Mouse (Mus musculus) liver, embryonic 14.5 days (tissue): ENCODE measurements around the gene Sdr39u1. TPM values are rescaled to one million over a fixed set of nuclear protein-coding genes. Genes with fewer than 3 reads are reported as not detected.

Experiments used
- ATAC-seq: fragments of 200-750 bp; cut with Nextera tagmentation; 2 replicates; pipeline ENCODE4 v1.8.0; 2017; ENCODE audit warnings: moderate number of reproducible peaks, mild to moderate bottlenecking, moderate library complexity; ENCODE audit not compliant: insufficient read depth
- DNase-seq, 3 experiments: peaks; one replicate each; pipeline ENCODE4 v3.0.0-alpha.2; 2012 to 2013; ENCODE audit warnings: low read depth in 3 of 3, low spot score in 3 of 3
- H3K27ac ChIP-seq: fragments of 300-500 bp; sonication (generic); 2 replicates; pipeline ENCODE4 v1.5.1; 2014; ENCODE audit warnings: moderate library complexity, mild to moderate bottlenecking, control low read depth, inconsistent platforms
- H3K27me3 ChIP-seq: fragments of 300-500 bp; sonication (generic); 2 replicates; pipeline ENCODE4 v1.6.1; 2014; ENCODE audit warnings: mild to moderate bottlenecking, low read length, moderate library complexity; ENCODE audit not compliant: control insufficient read depth, insufficient read depth
- H3K36me3 ChIP-seq: fragments of 300-500 bp; sonication (generic); replicated peaks from 2 replicates; pipeline ENCODE4 v1.6.1; 2014; ENCODE audit warnings: low read depth; ENCODE audit not compliant: control insufficient read depth, insufficient read depth
- H3K4me1 ChIP-seq, 2 experiments: fragments of 200-500 bp in 1 of 2; fragments of 300-500 bp in 1 of 2; sonication (generic) in 1 of 2; replicated peaks; 2 replicates each; pipeline ENCODE4 v1.6.1; 2012 to 2014; ENCODE audit warnings: antibody characterized with exemption in 1 of 2, inconsistent platforms in 1 of 2, low read length in 1 of 2; ENCODE audit not compliant: control insufficient read depth in 2 of 2, insufficient read depth in 2 of 2
- H3K4me2 ChIP-seq: fragments of 300-500 bp; sonication (generic); 2 replicates; pipeline ENCODE4 v1.6.1; 2014; ENCODE audit warnings: low read depth, mild to moderate bottlenecking, control low read depth, moderate library complexity
- H3K4me3 ChIP-seq, 2 experiments: fragments of 200-500 bp in 1 of 2; fragments of 300-500 bp in 1 of 2; sonication (generic) in 1 of 2; 2 replicates each; pipeline ENCODE4 v1.5.1; 2012 to 2014; ENCODE audit warnings: low read depth in 2 of 2, low read length in 2 of 2, mild to moderate bottlenecking in 2 of 2, control low read depth in 1 of 2, inconsistent platforms in 1 of 2, moderate library complexity in 1 of 2; ENCODE audit not compliant: insufficient read depth in 1 of 2
- H3K9ac ChIP-seq: fragments of 300-500 bp; sonication (generic); replicated peaks from 2 replicates; pipeline ENCODE4 v1.6.1; 2014; ENCODE audit warnings: mild to moderate bottlenecking, control low read depth, moderate library complexity
- H3K9me3 ChIP-seq: fragments of 300-500 bp; sonication (generic); 2 replicates; pipeline ENCODE4 v1.6.1; 2016; ENCODE audit warnings: low read length, mixed read lengths; ENCODE audit not compliant: control insufficient read depth
- CTCF ChIP-seq: IDR thresholded peaks from 2 replicates; pipeline ENCODE4 v1.5.1; 2016; ENCODE audit warnings: antibody characterized with exemption, low read depth, control low read depth
- EP300 ChIP-seq: IDR thresholded peaks from 2 replicates; pipeline ENCODE4 v1.6.1; 2016; ENCODE audit warnings: antibody characterized with exemption, low read depth
- WGBS: fragments of 180-500 bp; shearing (Covaris S2); extraction: QIAGEN DNeasy Blood & Tissue Kit; methylation state at CpG from one replicate; pipeline ENCODE4 v1.1.7; 2014; ENCODE audit not compliant: insufficient replicate concordance; 5-methylcytosine and 5-hydroxymethylcytosine counted together
- polyA plus RNA-seq, 2 experiments: library from polyadenylated mRNA; depleted of rRNA in 1 of 2; stranded (reverse) in 1 of 2; unstranded in 1 of 2; fragments of >200 nt; fragmentation: Nextera tagmentation in 1 of 2; extraction: Ambion mirVana in 1 of 2; gene quantifications; 2 replicates each; pipeline versions ENCODE4 v1.2.1 to v1.2.3; 2012 to 2014

Gene Sdr39u1
- polyA plus RNA-seq, 2 experiments: 6.7 to 12.0 TPM

GRCm38 (mm10) chr14:55897671-55898070, 2.4 kb downstream of the Sdr39u1 start:
- H3K9ac ChIP-seq: no peak overlapping the region
- 79% methylated on average over 12 of the region's 12 CpGs for WGBS
- no peak for DNase-seq
- no peak for ATAC-seq
- H3K4me3 ChIP-seq: no peak overlapping the region
- H3K4me2 ChIP-seq: no peak overlapping the region
- H3K9me3 ChIP-seq: no peaks in the 10 kb centered on the region
- peaks cover 19% of the 10 kb centered on the region for H3K36me3 ChIP-seq
- no peaks in the 10 kb centered on the region; the same call in 1 of the 2 replicates for H3K27me3 ChIP-seq
- H3K4me1 ChIP-seq: peaks cover 2 to 19% of the 10 kb centered on the region in 2 experiments; a peak in 3 of 4 replicates
- TF ChIP-seq EP300 (no peak), CTCF (no peak)
- H3K27ac ChIP-seq: no peak overlapping the region

GRCm38 (mm10) chr14:55886571-55887382, 13.3 kb downstream of the Sdr39u1 start:
- WGBS: 78% methylated on average over 24 of the region's 24 CpGs
- ATAC-seq (no peak), DNase-seq (no peak)
- Histone ChIP-seq H3K9ac (no peak overlapping the region), H3K36me3 (peaks cover 26% of the 10 kb centered on the region), H3K9me3 (no peaks in the 10 kb centered on the region), H3K27ac (no peak overlapping the region), H3K4me3 (peak overlapping the region in 1 of 2 experiments; percentile 93; a peak in 1 of 4 replicates), H3K4me1 (peaks cover 13% of the 10 kb centered on the region in 2 experiments), H3K4me2 (peak overlapping the region; percentile 81), H3K27me3 (no peaks in the 10 kb centered on the region)
- TF ChIP-seq EP300 (no peak), CTCF (no peak)

- H3K4me1 ChIP-seq: peaks cover 13 to 19% of the 10 kb centered on the region in 2 experiments
- ATAC-seq (no peak), DNase-seq (peak in 2 of 3 experiments; percentile 34 to 38)
- peaks cover 26% of the 10 kb centered on the region for H3K36me3 ChIP-seq
- WGBS: 3% methylated on average over 16 of the region's 16 CpGs
- no peaks in the 10 kb centered on the region for H3K9me3 ChIP-seq
- TF ChIP-seq CTCF (no peak), EP300 (no peak)
- peak overlapping the region; percentile 64 to 93 for H3K4me3 ChIP-seq
- peak overlapping the region; percentile 81 for H3K4me2 ChIP-seq
- H3K9ac ChIP-seq: peak overlapping the region; percentile 96
- peak overlapping the region; percentile 68 for H3K27ac ChIP-seq
- H3K27me3 ChIP-seq: no peaks in the 10 kb centered on the region
These were observed 14.3 kb downstream of the Sdr39u1 start for GRCm38 (mm10) chr14:55885791-55886271.

GRCm38 (mm10) chr14:55885114-55885790, 14.8 kb downstream of the Sdr39u1 start:
- H3K36me3 ChIP-seq: peaks cover 21% of the 10 kb centered on the region
- peak overlapping the region; percentile 64 to 93 for H3K4me3 ChIP-seq
- H3K9me3 ChIP-seq: no peaks in the 10 kb centered on the region
- H3K27ac ChIP-seq: peak overlapping the region; percentile 68
- H3K9ac ChIP-seq: peak overlapping the region; percentile 96
- peak in 1 of 3 experiments; percentile 22 for DNase-seq
- H3K4me1 ChIP-seq: peaks cover 13 to 19% of the 10 kb centered on the region in 2 experiments
- H3K4me2 ChIP-seq: peak overlapping the region; percentile 81
- peak; percentile 40 for ATAC-seq
- H3K27me3 ChIP-seq: no peaks in the 10 kb centered on the region
- TF ChIP-seq CTCF (no peak), EP300 (no peak)
- WGBS: under 1% methylated on average over 23 of the region's 30 CpGs

GRCm38 (mm10) chr14:55884713-55885113, 15.4 kb downstream of the Sdr39u1 start, which contains the start of gene Khnyn:
TSS of gene Khnyn (plus strand) at chr14:55884947.
- ATAC-seq (peak; percentile 89), DNase-seq (peak; percentile 76 to 77 (median 77))
- Histone ChIP-seq H3K36me3 (peaks cover 17% of the 10 kb centered on the region), H3K4me3 (peak within 1 kb of the TSS; percentile 64 to 93), H3K27me3 (no peaks in the 10 kb centered on the region), H3K9me3 (no peaks in the 10 kb centered on the region), H3K9ac (peak within 1 kb of the TSS; percentile 96), H3K4me2 (peak within 1 kb of the TSS; percentile 81), H3K4me1 (peaks cover 13 to 19% of the 10 kb centered on the region in 2 experiments), H3K27ac (peak within 1 kb of the TSS; percentile 68)
- TF ChIP-seq EP300: no peak
- no peak for TF ChIP-seq CTCF
- 0% methylated on average over 26 of the region's 30 CpGs for WGBS
